24 mouse cellular contexts compared by ENCODE assay signal in the genomic region with DNA sequence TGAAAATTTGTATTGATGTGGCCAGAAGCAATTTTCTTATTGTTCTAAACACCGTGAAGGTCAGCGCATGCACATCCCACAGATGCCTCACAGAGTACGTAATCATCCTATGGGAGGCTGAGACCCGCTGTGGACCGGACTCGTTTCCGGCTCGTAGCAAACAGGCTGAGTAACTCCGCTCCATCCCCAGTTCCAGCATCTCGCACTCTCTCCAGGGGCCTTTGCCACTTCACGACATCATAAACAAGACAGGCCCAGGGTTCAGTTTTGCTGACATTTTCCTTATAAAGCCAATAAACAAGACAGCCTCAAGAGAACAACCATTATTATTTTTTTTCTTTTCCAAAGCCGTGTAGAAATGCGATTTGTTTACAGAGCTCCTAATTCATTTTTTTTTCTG.
DNase-seq lines count a peak whose midpoint lies in the region; ATAC-seq and TF ChIP-seq lines count a peak whose summit lies in the region.
"Had no signal": no experiment of that assay in that cellular context is flagged by ENCODE, and none has a peak within 500 bp of the region (broad histone marks: within the 10 kb centered on the region; RNA-seq: fewer than 3 reads in every experiment).

No protein-coding gene starts in this region.

- 68% methylated on average over 13 of the region's 13 CpGs for WGBS in heart, embryonic 12.5 days
- WGBS in kidney, postnatal 0 days = 50% methylated on average over 13 of the region's 13 CpGs
- WGBS in lung, embryonic 16.5 days = 53% methylated on average over 13 of the region's 13 CpGs
- 40% methylated on average over 13 of the region's 13 CpGs for WGBS in neural tube, embryonic 15.5 days

- no peak overlapping the region for H3K4me3 ChIP-seq in heart, embryonic 12.5 days
- no peak overlapping the region for H3K4me3 ChIP-seq in kidney, postnatal 0 days (replicated peaks; ENCODE audit: low read depth, low read length)
- no peak overlapping the region for H3K4me3 ChIP-seq in lung, embryonic 16.5 days (ENCODE audit: low read length)
- no peak overlapping the region for H3K4me3 ChIP-seq in neural tube, embryonic 15.5 days (replicated peaks)
- H3K4me3 ChIP-seq: embryonic facial prominence, embryonic 15.5 days; erythroblast, embryonic 14.5 days; forebrain, embryonic 10.5 days; gastrocnemius, adult 2 months had no signal

- peak; percentile 21 for DNase-seq in heart, adult 11 months
- DNase-seq in kidney, postnatal 0 days (ENCODE audit: low spot score) = peak; percentile 76
- no peak for DNase-seq in kidney, adult 11 months
- DNase-seq in lung, postnatal 14 days = no peak
- DNase-seq: adrenal gland, adult 8-10 months; adrenal gland, postnatal 36 days; B cell, adult 2 months; cerebellum, adult 11 months; cerebellum, adult 8-10 months; cerebellum, postnatal 14 days; embryo, embryonic 11 days; gastrocnemius, adult 2 months; gastrocnemius, postnatal 25 days; heart, postnatal 10 days; heart, postnatal 4 days had no signal

- H3K9me3 ChIP-seq in heart, embryonic 12.5 days (replicated peaks) = no peaks in the 10 kb centered on the region
- no peaks in the 10 kb centered on the region for H3K9me3 ChIP-seq in kidney, postnatal 0 days (replicated peaks; ENCODE audit: low read length)
- no peaks in the 10 kb centered on the region for H3K9me3 ChIP-seq in lung, embryonic 16.5 days (ENCODE audit: control insufficient read depth, low read length)
- H3K9me3 ChIP-seq in neural tube, embryonic 15.5 days (replicated peaks) = no peaks in the 10 kb centered on the region
- H3K9me3 ChIP-seq: embryonic facial prominence, embryonic 15.5 days; forebrain, embryonic 10.5 days had no signal

- H3K9ac ChIP-seq in heart, embryonic 12.5 days = no peak overlapping the region
- H3K9ac ChIP-seq in kidney, postnatal 0 days (ENCODE audit: low read depth, low read length) = no peak overlapping the region
- H3K9ac ChIP-seq in lung, embryonic 16.5 days (ENCODE audit: low read length) = no peak overlapping the region
- no peak overlapping the region for H3K9ac ChIP-seq in neural tube, embryonic 15.5 days (replicated peaks)
- H3K9ac ChIP-seq: embryonic facial prominence, embryonic 15.5 days had no signal

- H3K4me2 ChIP-seq in heart, embryonic 12.5 days = no peak overlapping the region
- H3K4me2 ChIP-seq in kidney, postnatal 0 days (ENCODE audit: low read length) = no peak overlapping the region
- no peak overlapping the region for H3K4me2 ChIP-seq in lung, embryonic 16.5 days (ENCODE audit: low read depth, low read length)
- 0 out of 2 replicates have a peak overlapping the region, but pooled peaks have one; percentile 15 for H3K4me2 ChIP-seq in neural tube, embryonic 15.5 days
- H3K4me2 ChIP-seq: embryonic facial prominence, embryonic 15.5 days had no signal

- 0 out of 2 replicates have a peak, but pooled peaks cover 8% of the 10 kb centered on the region for H3K27me3 ChIP-seq in heart, embryonic 12.5 days (replicated peaks)
- no peaks in the 10 kb centered on the region for H3K27me3 ChIP-seq in kidney, postnatal 0 days (ENCODE audit: insufficient read depth, low read length)
- H3K27me3 ChIP-seq in lung, embryonic 16.5 days (ENCODE audit: control insufficient read depth, insufficient read depth, low read depth, low read length) = no peaks in the 10 kb centered on the region
- H3K27me3 ChIP-seq in neural tube, embryonic 15.5 days (replicated peaks) = no peaks in the 10 kb centered on the region
- H3K27me3 ChIP-seq: embryonic facial prominence, embryonic 15.5 days had no signal

- no peak for ATAC-seq in heart, embryonic 12.5 days (ENCODE audit: insufficient number of reproducible peaks, low FRiP score)
- ATAC-seq in kidney, postnatal 0 days (replicated peaks; ENCODE audit: low FRiP score, low read depth) = no peak; the same call in 1 of the 2 replicates
- peak; percentile 77 for ATAC-seq in lung, embryonic 16.5 days (ENCODE audit: low read depth)
- no peak; the same call in 1 of the 2 replicates for ATAC-seq in neural tube, embryonic 15.5 days (ENCODE audit: low FRiP score)
- ATAC-seq: CD4-positive, CD25-positive, alpha-beta regulatory T cell, adult 4 months; forebrain, embryonic 14.5 days had no signal

- H3K36me3 ChIP-seq in heart, embryonic 12.5 days = no peaks in the 10 kb centered on the region
- no peaks in the 10 kb centered on the region for H3K36me3 ChIP-seq in kidney, postnatal 0 days (ENCODE audit: insufficient read depth, low read length)
- no peaks in the 10 kb centered on the region for H3K36me3 ChIP-seq in lung, embryonic 16.5 days (ENCODE audit: control insufficient read depth, insufficient read depth, low read length)
- no peaks in the 10 kb centered on the region for H3K36me3 ChIP-seq in neural tube, embryonic 15.5 days
- H3K36me3 ChIP-seq: embryonic facial prominence, embryonic 15.5 days; forebrain, embryonic 10.5 days; G1E had no signal

- TF ChIP-seq CTCF in kidney, postnatal 0 days (IDR thresholded peaks at IDR 0.05; ENCODE audit: low read depth) = no peak

- no peak overlapping the region for H3K27ac ChIP-seq in heart, embryonic 12.5 days (ENCODE audit: poor library complexity, severe bottlenecking)
- no peak overlapping the region for H3K27ac ChIP-seq in kidney, postnatal 0 days
- H3K27ac ChIP-seq in lung, embryonic 16.5 days (ENCODE audit: low read length) = no peak overlapping the region
- no peak overlapping the region for H3K27ac ChIP-seq in neural tube, embryonic 15.5 days (replicated peaks)
- H3K27ac ChIP-seq: embryonic facial prominence, embryonic 15.5 days; forebrain, embryonic 10.5 days; gastrocnemius, adult 2 months had no signal

- H3K4me1 ChIP-seq in heart, embryonic 12.5 days (replicated peaks) = no peaks in the 10 kb centered on the region
- no peaks in the 10 kb centered on the region for H3K4me1 ChIP-seq in kidney, postnatal 0 days (replicated peaks; ENCODE audit: insufficient read depth, low read length)
- H3K4me1 ChIP-seq in lung, embryonic 16.5 days (replicated peaks; ENCODE audit: control insufficient read depth, insufficient read depth, low read length) = no peaks in the 10 kb centered on the region
- H3K4me1 ChIP-seq in neural tube, embryonic 15.5 days = peaks cover 13% of the 10 kb centered on the region
- H3K4me1 ChIP-seq: embryonic facial prominence, embryonic 15.5 days; forebrain, embryonic 10.5 days had no signal

Comparison
In these comparisons a context has a peak if more than half of its experiments do, and no peak if none do; other contexts are left out.
1. DNase-seq: peak in heart, adult 11 months (single experiment) and kidney, postnatal 0 days (single experiment); none in kidney, adult 11 months (single experiment) and lung, postnatal 14 days (single experiment).